Mouse (Mus musculus) layer of hippocampus, postnatal 25 days (tissue): ENCODE measurements around the gene Tbc1d12. TPM values are rescaled to one million over a fixed set of nuclear protein-coding genes. Genes with fewer than 3 reads are reported as not detected.
A peak's percentile ranks its signal among the peaks of the same experiment; 100 is the strongest.
"Not testable (repeated sequence)": the region's sequence is repeated elsewhere in the genome, so short reads cannot be mapped to it uniquely, and the experiment has no call there.

ENCODE experiments used
- DNase-seq, 2 experiments: peaks; one replicate each; pipeline ENCODE4 v3.0.0; 2022; ENCODE audit warnings: mixed read lengths in 2 of 2, low spot score in 1 of 2; ENCODE audit errors: extremely low spot score in 1 of 2
- total RNA-seq, 2 experiments: library from RNA; stranded (reverse); gene quantifications; 2 replicates each; pipeline ENCODE4 v1.2.3; 2021

Gene Tbc1d12
- 10 to 100 TPM; 12.3 to 13.0 TPM for total RNA-seq

GRCm38 (mm10) chr19:38836438-38837170 lies at the start of gene Tbc1d12:
TSS of gene Tbc1d12 (plus strand) at chr19:38836579.
- peak; percentile 84 to 86 for DNase-seq

DNA sequence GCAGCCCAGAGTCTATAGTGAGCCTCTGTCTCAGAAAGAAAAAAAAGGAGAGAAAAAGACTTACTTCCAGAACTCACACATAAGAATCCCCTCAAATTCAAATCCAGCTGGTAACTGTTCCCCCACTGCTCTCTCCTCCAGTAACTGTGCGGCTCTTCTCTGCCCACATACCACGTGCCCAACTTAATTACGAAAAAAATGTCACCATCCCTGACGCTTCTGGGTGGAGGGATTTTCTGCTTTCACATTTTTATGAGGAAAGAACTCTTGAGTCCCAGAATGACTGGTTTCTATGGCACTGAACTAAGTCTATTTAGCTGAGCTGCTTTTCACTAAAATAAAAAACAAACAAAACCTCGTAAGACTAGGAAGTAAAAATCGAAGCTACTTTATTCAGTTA lies 48.6 kb upstream of the Tbc1d12 start:
- no peak for DNase-seq

DNA sequence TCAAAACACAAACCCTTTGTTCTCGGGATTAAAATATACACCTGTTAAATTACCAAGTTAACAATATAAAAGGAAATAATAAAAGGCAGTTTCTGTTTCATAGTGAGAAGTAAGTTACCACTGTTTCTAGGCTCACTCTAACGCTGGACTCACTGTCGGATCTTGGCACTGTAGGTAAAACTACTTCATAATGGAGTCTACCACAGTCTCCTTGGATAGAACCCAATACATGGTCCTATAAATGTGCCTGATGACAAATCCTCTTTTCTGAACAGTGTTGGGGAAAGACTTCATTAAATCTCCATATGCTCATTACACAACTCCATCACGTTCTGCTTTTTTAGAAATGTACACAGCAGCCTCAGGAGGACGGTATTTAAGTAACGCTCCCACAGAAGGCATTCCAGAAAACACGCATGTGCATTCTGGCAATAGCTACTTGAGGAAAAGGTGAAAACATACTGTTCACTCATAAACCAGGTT lies 42.8 kb upstream of the Tbc1d12 start:
- no peak for DNase-seq

DNA sequence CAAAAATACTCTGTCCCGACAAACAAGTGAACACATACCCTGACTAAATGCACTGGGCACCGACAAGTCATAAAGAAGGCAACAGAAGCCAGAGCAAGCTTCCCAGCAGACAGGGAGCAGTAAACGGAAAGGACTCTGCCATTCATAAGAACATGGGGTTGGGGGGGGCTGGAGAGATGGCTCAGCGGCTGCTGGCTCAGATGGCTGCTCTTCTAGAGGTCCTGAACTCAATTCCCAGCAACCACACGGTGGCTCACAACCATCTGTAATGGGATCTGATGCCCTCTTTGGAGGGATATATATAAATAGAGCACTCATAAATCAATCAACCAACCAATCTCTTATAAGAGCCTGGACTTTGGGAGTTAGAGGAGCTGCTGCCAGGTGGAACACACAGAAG lies 39.8 kb upstream of the Tbc1d12 start:
- no peak for DNase-seq

DNA sequence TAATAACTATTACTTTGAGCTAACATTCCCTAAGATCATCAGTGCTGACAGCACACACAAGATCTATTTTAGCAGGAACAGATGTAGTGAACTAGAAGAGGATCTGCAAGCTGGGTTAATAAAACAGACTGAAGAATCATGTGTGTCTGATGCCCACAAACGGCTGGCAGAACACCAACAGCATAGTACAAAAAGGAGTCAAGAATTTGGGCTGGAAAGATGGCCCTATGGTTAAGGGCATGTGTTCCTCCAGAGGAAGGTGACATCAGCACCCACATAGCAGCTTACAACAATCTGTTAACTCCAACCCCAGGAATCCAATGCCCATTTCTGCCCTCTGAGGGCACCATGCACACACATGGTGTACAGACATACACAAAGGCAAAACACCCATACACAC lies 38.1 kb upstream of the Tbc1d12 start:
- DNase-seq = peak; percentile 21 to 56

GRCm38 (mm10) chr19:38798801-38799200 lies 37.6 kb upstream of the Tbc1d12 start:
- no peak for DNase-seq

GRCm38 (mm10) chr19:38818191-38818590 lies 18.2 kb upstream of the Tbc1d12 start:
- no peak for DNase-seq

DNA sequence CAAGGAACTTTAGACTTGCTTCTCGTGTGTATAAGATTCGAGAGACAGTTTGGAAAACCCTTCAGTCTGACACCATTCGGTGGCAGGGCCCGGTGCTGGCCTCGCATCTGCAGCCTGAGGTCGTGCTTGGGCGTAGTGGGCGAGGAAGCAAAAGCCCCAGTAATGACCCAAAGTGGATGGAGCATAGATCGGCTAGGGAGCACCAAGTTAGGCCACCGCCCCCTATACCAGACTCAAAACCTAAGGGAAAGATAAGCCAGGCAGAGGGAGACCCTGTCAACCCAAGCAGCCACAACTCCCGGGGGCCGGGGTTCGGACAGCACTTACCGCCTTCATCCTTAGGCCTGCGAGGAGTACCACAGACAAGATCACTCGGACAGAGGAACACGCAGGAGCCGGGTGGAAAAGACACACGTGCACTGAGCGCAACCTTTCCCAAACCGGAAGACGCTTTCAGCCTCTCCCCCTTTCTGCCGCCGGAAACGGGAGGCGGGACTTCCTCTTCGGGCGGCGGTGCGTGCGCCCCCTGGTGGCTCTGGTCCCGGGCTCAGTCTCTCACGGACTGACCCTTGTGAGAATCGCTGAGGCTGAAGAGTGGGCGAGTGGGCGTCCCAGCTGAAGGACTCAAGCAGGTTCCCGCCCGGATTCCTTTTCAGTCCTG lies 17.5 kb upstream of the Tbc1d12 start, which contains the start of gene Noc3l:
Noc3l (minus strand) TSS at position 472 of the 661 bp plus-strand sequence.
- peak; percentile 97 to 99 for DNase-seq

DNA sequence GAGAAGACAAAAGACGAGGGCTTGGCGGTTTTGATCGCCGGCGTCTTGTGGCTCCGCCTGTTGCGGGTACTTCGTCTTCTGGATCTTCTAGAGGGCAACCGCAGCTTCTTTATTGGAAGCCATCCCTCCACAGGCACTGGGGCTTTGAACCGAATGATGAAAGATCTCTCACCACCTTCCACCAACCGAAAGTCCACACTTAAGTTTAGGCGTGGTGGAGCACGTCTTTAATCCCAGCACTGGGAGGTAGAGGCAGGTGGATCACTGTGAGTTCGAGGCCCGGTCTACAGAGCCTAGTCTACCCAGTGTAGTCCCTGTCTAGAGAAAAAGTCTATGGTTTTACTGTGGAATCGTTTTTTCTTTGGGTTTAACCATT lies 17.0 kb upstream of the Tbc1d12 start:
- DNase-seq = no peak

- no peak for DNase-seq
These were observed 16.1 kb upstream of the Tbc1d12 start for GRCm38 (mm10) chr19:38820186-38820804.

- no peak for DNase-seq
These were observed 3.2 kb upstream of the Tbc1d12 start for GRCm38 (mm10) chr19:38833224-38833623.

DNA sequence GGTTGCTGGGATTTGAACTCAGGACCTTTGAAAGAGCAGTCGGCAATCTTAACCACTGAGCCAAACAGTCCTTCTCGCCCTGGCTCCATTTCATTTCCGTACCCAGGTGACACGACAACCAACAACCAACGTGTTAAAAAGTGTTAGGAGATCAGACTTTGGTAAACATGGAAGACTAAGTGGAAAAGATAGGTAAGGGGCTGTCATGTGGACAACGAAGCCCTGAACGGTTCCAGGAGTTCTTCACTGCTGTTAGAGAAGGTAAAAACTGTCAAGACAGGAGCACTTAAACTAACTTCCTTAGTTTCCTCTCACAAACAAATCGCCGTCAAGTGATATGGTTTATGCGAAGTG lies 318 bp upstream of the Tbc1d12 start:
- DNase-seq = no peak

- peak; percentile 26 to 31 for DNase-seq
These were observed 827 bp downstream of the Tbc1d12 start for GRCm38 (mm10) chr19:38837171-38837641.

GRCm38 (mm10) chr19:38844817-38845216 lies 8.4 kb downstream of the Tbc1d12 start:
- no peak for DNase-seq

DNA sequence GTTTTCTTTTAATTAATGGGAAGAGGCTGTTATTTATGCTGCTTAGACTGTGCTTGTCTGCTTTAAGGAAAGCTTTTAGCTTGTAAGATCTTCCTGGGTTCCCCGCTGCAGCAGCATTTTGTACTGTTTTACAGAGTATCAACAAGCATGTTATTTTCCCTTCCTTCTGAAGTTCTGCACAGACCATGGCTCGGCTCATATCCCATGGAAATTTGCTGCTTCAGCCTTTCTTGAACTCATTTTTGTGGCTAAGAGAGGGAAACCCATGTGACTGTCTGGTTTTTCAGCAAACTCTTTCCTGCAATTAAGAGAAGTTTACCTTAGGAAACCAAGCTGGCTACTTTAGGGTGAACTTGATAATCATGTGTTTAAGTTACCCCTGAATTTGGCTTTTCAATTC lies 10.0 kb downstream of the Tbc1d12 start:
- DNase-seq = no peak

DNA sequence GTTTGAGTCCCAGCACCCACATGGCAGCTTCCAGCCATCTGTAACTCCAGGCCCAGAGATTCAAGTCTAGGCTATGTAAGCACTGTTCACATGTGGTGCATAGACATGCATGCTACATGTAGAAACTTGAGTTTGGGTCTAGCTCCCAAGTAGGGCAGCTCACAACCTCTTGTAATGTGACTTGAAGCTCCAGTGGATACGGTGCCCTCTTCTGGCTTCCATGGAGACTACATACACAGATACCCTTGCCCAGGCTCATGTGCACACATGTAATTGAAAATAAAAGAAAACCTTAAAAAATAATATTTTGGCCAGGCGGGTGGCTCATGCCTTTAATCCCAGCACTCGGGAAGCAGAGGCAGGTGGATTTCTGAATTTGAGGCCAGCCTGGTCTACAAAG lies 21.8 kb downstream of the Tbc1d12 start:
- no peak for DNase-seq

- no peak for DNase-seq
These were observed 26.1 kb downstream of the Tbc1d12 start for GRCm38 (mm10) chr19:38862523-38862922.

DNA sequence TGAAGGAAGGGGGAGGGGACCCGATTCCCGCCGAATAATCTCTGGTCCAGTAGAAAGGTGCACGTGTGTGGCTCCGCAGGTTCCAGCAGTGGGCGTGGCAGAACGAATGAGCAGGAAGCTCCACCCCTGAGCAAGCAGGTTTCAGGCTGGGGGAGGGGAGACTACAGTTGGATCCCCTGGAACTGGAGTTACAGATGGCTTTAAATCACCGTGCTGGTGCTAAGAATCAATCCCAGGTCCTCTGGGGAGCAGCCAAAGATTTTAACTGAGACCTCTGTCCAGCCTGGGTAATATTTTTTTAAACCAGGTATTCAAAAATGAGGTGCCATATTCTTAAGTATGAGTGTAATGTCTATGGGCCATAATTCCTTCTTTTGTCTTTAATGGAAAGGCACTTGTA lies 38.4 kb downstream of the Tbc1d12 start:
- not testable (repeated sequence) for DNase-seq

DNA sequence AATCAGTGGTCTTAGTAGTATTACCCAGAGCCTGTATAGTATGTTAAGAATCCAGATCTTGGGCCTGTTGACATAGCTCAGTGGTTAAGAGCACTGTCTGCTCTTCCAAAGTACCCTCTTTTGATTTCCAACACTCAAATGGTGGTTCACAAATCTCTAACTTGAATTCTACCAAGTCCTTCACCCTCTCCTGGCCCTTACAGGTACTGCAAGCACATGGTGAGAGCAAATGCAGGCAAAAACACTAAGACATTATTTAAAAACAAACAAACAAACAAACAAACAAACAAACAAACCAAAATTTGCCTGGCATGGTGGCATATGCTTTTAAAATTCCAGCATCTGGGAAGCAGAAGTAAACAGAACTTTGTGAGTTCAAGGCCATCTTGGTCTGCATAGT lies 43.9 kb downstream of the Tbc1d12 start:
- no peak for DNase-seq

GRCm38 (mm10) chr19:38901146-38902135 lies 65.1 kb downstream of the Tbc1d12 start:
- peak in 1 of 2 experiments; percentile 18 for DNase-seq
